Mouse (Mus musculus): ENCODE data around the gene Gnmt. TPM values are rescaled to one million over a fixed set of nuclear protein-coding genes. Genes with fewer than 3 reads are reported as not detected.

Gnmt gene
- polyA plus RNA-seq, 1 experiment = 0.11 TPM

GRCm38 (mm10) chr17:46711612-46712271 is 17.2 kb downstream of the Gnmt start:
- peaks cover 12% of the 10 kb centered on the region for H3K36me3 ChIP-seq (ENCODE audit: control insufficient read depth, insufficient read depth)
- H3K79me2 ChIP-seq (ENCODE audit: control insufficient read depth, insufficient read depth) = peaks cover 19% of the 10 kb centered on the region
- H3K27me3 ChIP-seq (ENCODE audit: control insufficient read depth, insufficient read depth, insufficient read length) = no peaks in the 10 kb centered on the region
- peak overlapping the region; percentile 88 for H3ac ChIP-seq (ENCODE audit: control insufficient read depth, insufficient read length)
- H3K4me2 ChIP-seq (ENCODE audit: low read depth) = peak overlapping the region; percentile 93
- peak overlapping the region; percentile 54 for H3K4me3 ChIP-seq
- TF ChIP-seq MYOG (IDR thresholded peaks at IDR 0.05; ENCODE audit: control insufficient read depth in 1 of 3, insufficient read depth in 1 of 3, insufficient read length in 2 of 3, low read depth in 2 of 3) (no peak), TCF3 (IDR thresholded peaks at IDR 0.05; ENCODE audit: insufficient read length, low read depth) (no peak)

GRCm38 (mm10) chr17:46710959-46711597 is 17.9 kb downstream of the Gnmt start, which contains the start of gene Pex6:
Pex6 (plus strand) TSS chr17:46711463.
- Histone ChIP-seq H3K4me2 (ENCODE audit: low read depth) (peak within 1 kb of the TSS; percentile 93), H3K4me3 (peak within 1 kb of the TSS; percentile 54), H3K27me3 (ENCODE audit: control insufficient read depth, insufficient read depth, insufficient read length) (no peaks in the 10 kb centered on the region), H3ac (ENCODE audit: control insufficient read depth, insufficient read length) (peak within 1 kb of the TSS; percentile 88), H3K36me3 (ENCODE audit: control insufficient read depth, insufficient read depth) (peaks cover 12% of the 10 kb centered on the region), H3K79me2 (ENCODE audit: control insufficient read depth, insufficient read depth) (peaks cover 19% of the 10 kb centered on the region)
- no peak for TF ChIP-seq REST (IDR thresholded peaks at IDR 0.05; ENCODE audit: insufficient read depth, insufficient read length)
- TF ChIP-seq MAX (IDR thresholded peaks at IDR 0.05; ENCODE audit: low read depth) = no peak
- TF ChIP-seq POLR2A (IDR thresholded peaks at IDR 0.05; ENCODE audit: insufficient read length, low read depth) = peak; percentile 82
- TF ChIP-seq POLR2AphosphoS2 (IDR thresholded peaks at IDR 0.05; ENCODE audit: insufficient read length, low read depth) = peak; percentile 75
- TF ChIP-seq TCF12 (IDR thresholded peaks at IDR 0.05; ENCODE audit: insufficient read depth, poor library complexity, severe bottlenecking) = no peak

- H3K27me3 ChIP-seq (ENCODE audit: control insufficient read depth, insufficient read depth, insufficient read length) = no peaks in the 10 kb centered on the region
- TF ChIP-seq CEBPB (IDR thresholded peaks at IDR 0.05; ENCODE audit: insufficient read depth, poor library complexity, severe bottlenecking) (no peak), USF1 (IDR thresholded peaks at IDR 0.05; ENCODE audit: low read depth) (no peak), POLR2AphosphoS2 (IDR thresholded peaks at IDR 0.05; ENCODE audit: insufficient read length, low read depth) (no peak), TCF3 (IDR thresholded peaks at IDR 0.05; ENCODE audit: insufficient read length, low read depth) (no peak), POLR2A (IDR thresholded peaks at IDR 0.05; ENCODE audit: insufficient read length, low read depth) (no peak), TCF12 (IDR thresholded peaks at IDR 0.05; ENCODE audit: insufficient read depth, poor library complexity, severe bottlenecking) (no peak), SRF (IDR thresholded peaks at IDR 0.05; ENCODE audit: control insufficient read depth, insufficient read length, low read depth) (no peak), MYOG (IDR thresholded peaks at IDR 0.05; ENCODE audit: control insufficient read depth in 1 of 3, insufficient read depth in 1 of 3, insufficient read length in 2 of 3, low read depth in 2 of 3) (no peak), REST (IDR thresholded peaks at IDR 0.05; ENCODE audit: insufficient read depth, insufficient read length) (no peak)
- no peaks in the 10 kb centered on the region for H3K36me3 ChIP-seq (ENCODE audit: control insufficient read depth, insufficient read depth)
- no peak overlapping the region for H3K4me3 ChIP-seq
- H3K4me2 ChIP-seq (ENCODE audit: low read depth) = no peak overlapping the region
- no peak overlapping the region for H3ac ChIP-seq (ENCODE audit: control insufficient read depth, insufficient read length)
- H3K79me2 ChIP-seq (ENCODE audit: control insufficient read depth, insufficient read depth) = peaks cover 26% of the 10 kb centered on the region
Measured at GRCm38 (mm10) chr17:46706375-46707089, 22.4 kb downstream of the Gnmt start.

- peak within 1 kb of the TSS; percentile 96 for H3K4me2 ChIP-seq (ENCODE audit: low read depth)
- peak within 1 kb of the TSS; percentile 35 for H3ac ChIP-seq (ENCODE audit: control insufficient read depth, insufficient read length)
- no peaks in the 10 kb centered on the region for H3K27me3 ChIP-seq (ENCODE audit: control insufficient read depth, insufficient read depth, insufficient read length)
- H3K4me3 ChIP-seq = peak within 1 kb of the TSS; percentile 51
- peaks cover 38% of the 10 kb centered on the region for H3K79me2 ChIP-seq (ENCODE audit: control insufficient read depth, insufficient read depth)
- TF ChIP-seq POLR2AphosphoS2 (IDR thresholded peaks at IDR 0.05; ENCODE audit: insufficient read length, low read depth) (peak; percentile 58), TCF12 (IDR thresholded peaks at IDR 0.05; ENCODE audit: insufficient read depth, poor library complexity, severe bottlenecking) (no peak), MAX (IDR thresholded peaks at IDR 0.05; ENCODE audit: low read depth) (no peak), E2F4 (IDR thresholded peaks at IDR 0.05; ENCODE audit: insufficient read depth) (no peak), USF1 (IDR thresholded peaks at IDR 0.05; ENCODE audit: low read depth) (no peak), CEBPB (IDR thresholded peaks at IDR 0.05; ENCODE audit: insufficient read depth, poor library complexity, severe bottlenecking) (no peak), REST (IDR thresholded peaks at IDR 0.05; ENCODE audit: insufficient read depth, insufficient read length) (no peak), POLR2A (IDR thresholded peaks at IDR 0.05; ENCODE audit: insufficient read length, low read depth) (peak; percentile 83), TCF3 (IDR thresholded peaks at IDR 0.05; ENCODE audit: insufficient read length, low read depth) (no peak), MYOD1 (IDR thresholded peaks at IDR 0.05; ENCODE audit: control insufficient read depth in 1 of 3, insufficient read length in 2 of 3, low read depth in 2 of 3) (no peak), MYOG (IDR thresholded peaks at IDR 0.05; ENCODE audit: control insufficient read depth in 1 of 3, insufficient read depth in 1 of 3, insufficient read length in 2 of 3, low read depth in 2 of 3) (no peak), SRF (IDR thresholded peaks at IDR 0.05; ENCODE audit: control insufficient read depth, insufficient read length, low read depth) (no peak)
- H3K36me3 ChIP-seq (ENCODE audit: control insufficient read depth, insufficient read depth) = no peaks in the 10 kb centered on the region
Measured at GRCm38 (mm10) chr17:46704887-46705835, 23.8 kb downstream of the Gnmt start, which contains the start of gene Ppp2r5d. Ppp2r5d (minus strand) TSS chr17:46705111.

Measured in myocyte (in vitro differentiated cells).